Mouse (Mus musculus): ENCODE measurements around the gene Fchsd2.

Gene Fchsd2

GRCm38 (mm10) chr7:101310327-101311028, 217.8 kb downstream of the Fchsd2 start:
- Histone ChIP-seq H3K27me3 (ENCODE audit: control insufficient read depth, insufficient read depth, low read length, poor library complexity, severe bottlenecking) (no peaks in the 10 kb centered on the region), H3K36me3 (ENCODE audit: control insufficient read depth, insufficient read depth, low read length, poor library complexity, severe bottlenecking) (no peaks in the 10 kb centered on the region)
- DNase-seq (ENCODE audit: low read depth, low spot score) = peak; percentile 99

- Histone ChIP-seq H3K36me3 (ENCODE audit: control insufficient read depth, insufficient read depth, low read length, poor library complexity, severe bottlenecking) (no peaks in the 10 kb centered on the region), H3K27me3 (ENCODE audit: control insufficient read depth, insufficient read depth, low read length, poor library complexity, severe bottlenecking) (no peaks in the 10 kb centered on the region)
- DNase-seq (ENCODE audit: low read depth, low spot score) = peak; percentile 66
Observed at GRCm38 (mm10) chr7:101311061-101311460, 218.4 kb downstream of the Fchsd2 start.

DNA sequence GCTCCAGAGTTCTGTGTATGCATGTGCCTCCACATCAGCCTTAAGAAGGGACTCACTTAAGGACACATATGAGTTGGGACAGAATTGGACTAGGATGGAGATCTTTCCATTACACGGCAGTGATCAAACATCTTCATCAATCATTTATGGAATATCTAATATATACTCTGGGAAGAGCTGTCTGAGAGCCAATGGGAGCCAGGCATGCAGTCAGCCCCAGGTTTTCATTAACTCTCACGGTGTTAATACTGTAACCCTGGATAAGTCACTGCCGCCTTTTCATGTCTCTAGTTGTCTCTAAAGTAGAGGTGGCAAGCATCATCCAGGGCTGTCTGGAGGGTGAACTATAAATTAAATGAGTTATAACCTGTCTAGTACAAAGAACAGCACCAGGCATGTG, 220.4 kb downstream of the Fchsd2 start:
- no peak for DNase-seq (ENCODE audit: low read depth, low spot score)
- H3K27me3 ChIP-seq (ENCODE audit: control insufficient read depth, insufficient read depth, low read length, poor library complexity, severe bottlenecking) = no peaks in the 10 kb centered on the region
- no peaks in the 10 kb centered on the region for H3K36me3 ChIP-seq (ENCODE audit: control insufficient read depth, insufficient read depth, low read length, poor library complexity, severe bottlenecking)

DNA sequence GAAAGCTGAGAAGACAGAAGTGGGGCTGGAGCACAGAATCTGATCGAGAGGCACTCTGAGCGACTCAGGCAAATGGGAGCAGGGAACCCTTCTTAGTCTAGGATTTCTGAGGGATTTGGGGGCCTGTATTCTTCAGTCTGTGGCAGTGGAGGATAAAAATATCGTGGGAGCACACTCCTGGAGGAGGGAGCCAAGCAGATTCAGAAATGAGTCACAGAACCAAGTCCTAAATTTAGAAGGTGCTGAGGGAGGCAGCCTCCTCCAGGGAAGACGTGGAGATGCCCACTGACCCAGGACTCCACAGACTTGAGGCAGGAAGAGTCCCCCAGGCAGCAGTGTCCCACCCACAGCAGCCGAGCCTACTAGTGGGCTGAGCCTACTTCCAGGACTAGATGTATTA, 221.7 kb downstream of the Fchsd2 start:
- DNase-seq (ENCODE audit: low read depth, low spot score) = no peak
- Histone ChIP-seq H3K36me3 (ENCODE audit: control insufficient read depth, insufficient read depth, low read length, poor library complexity, severe bottlenecking) (no peaks in the 10 kb centered on the region), H3K27me3 (ENCODE audit: control insufficient read depth, insufficient read depth, low read length, poor library complexity, severe bottlenecking) (no peaks in the 10 kb centered on the region)

DNA sequence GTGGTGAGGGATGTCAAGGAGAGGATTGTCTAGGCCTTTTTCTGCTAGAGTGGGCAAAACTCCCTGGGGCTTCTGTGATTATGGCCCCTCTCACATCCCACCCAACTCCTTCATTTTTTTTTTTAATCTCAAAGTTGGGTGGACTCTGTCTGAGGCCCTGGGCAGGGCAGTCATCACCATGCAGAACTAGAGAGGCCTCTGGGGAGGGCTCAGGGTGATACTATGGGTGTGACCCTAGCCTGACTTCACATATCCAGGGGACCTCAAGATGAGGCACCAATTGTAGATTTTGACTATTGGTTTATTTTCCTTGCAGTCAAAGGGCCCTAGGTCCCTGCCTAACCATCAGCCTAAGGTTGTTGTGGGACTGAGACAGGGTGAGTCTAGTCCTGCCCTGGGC, 223.0 kb downstream of the Fchsd2 start:
- Histone ChIP-seq H3K36me3 (ENCODE audit: control insufficient read depth, insufficient read depth, low read length, poor library complexity, severe bottlenecking) (no peaks in the 10 kb centered on the region), H3K27me3 (ENCODE audit: control insufficient read depth, insufficient read depth, low read length, poor library complexity, severe bottlenecking) (no peaks in the 10 kb centered on the region)
- no peak for DNase-seq (ENCODE audit: low read depth, low spot score)

DNA sequence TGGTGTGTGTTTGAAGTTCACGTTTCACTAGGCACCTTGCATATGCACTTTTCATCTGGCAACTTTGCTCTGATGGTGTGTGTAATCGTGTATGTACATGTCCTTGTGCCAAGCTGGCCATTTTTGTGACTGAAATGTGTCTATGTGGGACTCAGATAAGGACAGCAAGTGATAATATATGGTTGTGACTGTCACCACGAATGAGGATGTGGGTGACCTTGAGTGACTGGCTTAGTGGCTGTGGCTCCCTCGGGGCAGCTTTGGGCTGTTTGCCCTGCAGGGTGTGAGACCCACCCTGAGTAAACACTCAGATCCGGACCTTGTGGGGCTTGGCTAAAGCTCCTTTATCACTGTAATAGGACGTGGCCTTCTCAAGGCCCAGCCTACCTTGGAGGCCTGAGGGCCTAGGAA, 223.9 kb downstream of the Fchsd2 start:
- DNase-seq (ENCODE audit: low read depth, low spot score) = peak; percentile 55
- Histone ChIP-seq H3K36me3 (ENCODE audit: control insufficient read depth, insufficient read depth, low read length, poor library complexity, severe bottlenecking) (no peaks in the 10 kb centered on the region), H3K27me3 (ENCODE audit: control insufficient read depth, insufficient read depth, low read length, poor library complexity, severe bottlenecking) (no peaks in the 10 kb centered on the region)

GRCm38 (mm10) chr7:101317014-101317413, 224.4 kb downstream of the Fchsd2 start, which contains the start of gene Stard10:
Gene Stard10, plus strand, starts transcription at chr7:101317086.
- no peak for DNase-seq (ENCODE audit: low read depth, low spot score)
- no peaks in the 10 kb centered on the region for H3K27me3 ChIP-seq (ENCODE audit: control insufficient read depth, insufficient read depth, low read length, poor library complexity, severe bottlenecking)
- H3K36me3 ChIP-seq (ENCODE audit: control insufficient read depth, insufficient read depth, low read length, poor library complexity, severe bottlenecking) = no peaks in the 10 kb centered on the region

GRCm38 (mm10) chr7:101318848-101319247, 226.2 kb downstream of the Fchsd2 start:
- Histone ChIP-seq H3K36me3 (ENCODE audit: control insufficient read depth, insufficient read depth, low read length, poor library complexity, severe bottlenecking) (no peaks in the 10 kb centered on the region), H3K27me3 (ENCODE audit: control insufficient read depth, insufficient read depth, low read length, poor library complexity, severe bottlenecking) (no peaks in the 10 kb centered on the region)
- no peak for DNase-seq (ENCODE audit: low read depth, low spot score)

GRCm38 (mm10) chr7:101319796-101320195, 227.1 kb downstream of the Fchsd2 start:
- Histone ChIP-seq H3K36me3 (ENCODE audit: control insufficient read depth, insufficient read depth, low read length, poor library complexity, severe bottlenecking) (no peaks in the 10 kb centered on the region), H3K27me3 (ENCODE audit: control insufficient read depth, insufficient read depth, low read length, poor library complexity, severe bottlenecking) (no peaks in the 10 kb centered on the region)
- no peak for DNase-seq (ENCODE audit: low read depth, low spot score)

DNA sequence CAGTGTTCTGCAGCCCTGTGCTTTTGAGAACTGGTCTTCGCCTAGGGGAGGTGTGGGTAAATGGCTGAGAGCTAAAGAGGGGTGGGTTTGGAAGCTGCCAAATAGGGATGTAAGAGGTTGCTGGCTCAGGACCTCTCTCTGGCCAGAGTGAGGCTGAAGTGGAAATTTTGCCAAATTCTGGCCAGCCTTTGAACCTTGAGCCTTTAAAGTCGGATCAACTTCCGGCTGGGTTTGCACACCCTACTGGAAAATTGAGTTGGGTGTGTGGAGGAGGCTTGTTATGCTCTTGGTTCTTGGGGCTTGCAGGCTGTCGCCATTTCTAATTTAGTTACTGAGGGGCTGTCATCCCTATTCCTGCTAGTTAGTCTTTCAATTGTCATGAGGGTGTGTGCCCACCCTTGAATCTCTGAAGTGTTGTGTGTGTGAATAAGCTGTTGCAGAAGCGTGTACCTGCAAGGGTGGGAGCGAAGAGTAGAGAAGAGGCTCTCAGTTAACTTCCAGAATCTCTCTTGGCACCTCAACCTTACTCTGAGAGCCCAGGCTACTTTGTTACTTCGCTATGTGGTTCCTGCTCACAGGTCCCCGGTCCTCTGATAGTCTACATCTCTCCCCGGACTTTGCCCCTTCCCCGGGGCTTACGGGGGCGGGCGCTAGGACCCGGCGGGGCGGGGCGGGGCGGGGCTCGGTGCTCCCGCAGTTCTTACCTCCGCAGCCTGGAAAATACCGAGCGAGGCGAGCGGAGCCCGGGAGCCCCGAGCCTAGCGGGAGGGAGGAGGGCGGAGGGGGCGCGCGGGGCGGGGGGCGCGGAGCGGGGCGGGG, 227.9 kb downstream of the Fchsd2 start:
- Histone ChIP-seq H3K27me3 (ENCODE audit: control insufficient read depth, insufficient read depth, low read length, poor library complexity, severe bottlenecking) (no peaks in the 10 kb centered on the region), H3K36me3 (ENCODE audit: control insufficient read depth, insufficient read depth, low read length, poor library complexity, severe bottlenecking) (no peaks in the 10 kb centered on the region)
- peak; percentile 46 for DNase-seq (ENCODE audit: low read depth, low spot score)

DNA sequence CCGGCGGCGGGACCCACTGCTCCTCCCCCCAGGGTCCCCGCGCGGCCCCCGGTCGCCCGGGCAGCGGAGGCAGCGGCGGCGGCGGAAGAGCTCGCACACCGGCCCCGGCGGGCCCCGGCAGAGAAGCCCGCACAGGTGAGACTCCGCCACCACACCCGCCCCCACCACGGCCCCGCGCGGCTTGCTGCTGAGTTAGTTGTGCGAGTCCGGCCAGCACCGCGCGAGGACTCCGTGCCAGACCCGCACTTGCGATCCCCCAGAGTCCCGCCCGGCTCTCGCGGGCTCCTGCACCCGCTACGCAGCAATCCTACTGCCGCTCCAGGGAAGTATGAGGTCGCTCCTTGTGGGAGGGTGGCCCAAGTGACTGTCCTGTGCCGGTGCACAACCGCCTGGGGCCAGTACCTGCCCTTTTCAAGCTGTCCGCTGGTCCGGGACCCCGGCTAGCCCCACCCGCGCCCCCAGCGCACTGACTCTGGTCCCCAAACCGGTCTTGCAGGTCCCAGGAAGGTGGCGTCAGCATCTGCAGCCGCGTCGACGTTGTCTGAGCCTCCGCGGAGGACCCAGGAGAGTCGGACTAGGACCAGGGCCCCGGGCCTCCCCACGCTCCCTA, 228.7 kb downstream of the Fchsd2 start:
- no peaks in the 10 kb centered on the region for H3K36me3 ChIP-seq (ENCODE audit: control insufficient read depth, insufficient read depth, low read length, poor library complexity, severe bottlenecking)
- no peaks in the 10 kb centered on the region for H3K27me3 ChIP-seq (ENCODE audit: control insufficient read depth, insufficient read depth, low read length, poor library complexity, severe bottlenecking)
- peak; percentile 42 for DNase-seq (ENCODE audit: low read depth, low spot score)

GRCm38 (mm10) chr7:101323141-101323594, 230.5 kb downstream of the Fchsd2 start:
- no peak for DNase-seq (ENCODE audit: low read depth, low spot score)
- no peaks in the 10 kb centered on the region for H3K36me3 ChIP-seq (ENCODE audit: control insufficient read depth, insufficient read depth, low read length, poor library complexity, severe bottlenecking)
- no peaks in the 10 kb centered on the region for H3K27me3 ChIP-seq (ENCODE audit: control insufficient read depth, insufficient read depth, low read length, poor library complexity, severe bottlenecking)

DNA sequence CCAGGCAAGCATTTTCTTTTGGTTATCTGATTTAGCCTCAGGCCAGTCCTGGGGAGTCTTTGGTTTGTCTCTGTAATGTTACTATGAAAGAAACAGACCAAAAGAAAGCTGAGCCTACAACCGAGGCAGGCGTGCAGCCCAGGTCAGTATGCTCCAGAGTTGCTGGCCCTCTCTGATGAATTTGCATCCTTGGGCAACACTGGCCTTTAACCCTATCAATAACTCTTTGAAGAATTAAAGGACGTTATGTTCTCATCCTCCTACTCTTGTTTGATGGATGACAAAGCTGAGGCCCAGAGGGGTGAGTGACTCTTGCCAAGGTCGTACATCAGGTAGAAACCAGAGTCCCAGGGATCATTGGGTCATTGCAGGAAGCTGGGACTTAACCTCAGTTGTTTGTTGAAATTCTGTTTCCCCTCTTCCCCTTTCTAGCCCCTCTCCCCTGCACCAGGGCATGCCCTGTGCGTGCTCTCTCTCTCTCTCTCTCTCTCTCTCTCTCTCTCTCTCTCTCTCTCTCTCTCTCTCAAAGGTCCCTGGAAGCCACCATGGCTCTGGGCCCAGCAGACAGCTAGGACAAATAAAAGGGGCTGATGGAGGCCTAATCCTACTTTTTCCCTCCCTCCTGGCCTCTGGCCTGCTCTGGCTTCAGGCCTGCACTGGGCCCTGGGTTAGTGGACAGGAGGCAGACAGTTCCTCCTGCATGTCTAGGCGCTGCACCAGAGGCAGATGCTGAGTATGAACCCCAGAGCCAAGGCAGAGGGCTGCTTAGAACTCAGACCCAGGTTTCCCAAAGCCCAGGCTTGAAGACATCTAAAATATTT, 231.7 kb downstream of the Fchsd2 start:
- no peaks in the 10 kb centered on the region for H3K36me3 ChIP-seq (ENCODE audit: control insufficient read depth, insufficient read depth, low read length, poor library complexity, severe bottlenecking)
- DNase-seq (ENCODE audit: low read depth, low spot score) = no peak
- H3K27me3 ChIP-seq (ENCODE audit: control insufficient read depth, insufficient read depth, low read length, poor library complexity, severe bottlenecking) = no peaks in the 10 kb centered on the region

DNA sequence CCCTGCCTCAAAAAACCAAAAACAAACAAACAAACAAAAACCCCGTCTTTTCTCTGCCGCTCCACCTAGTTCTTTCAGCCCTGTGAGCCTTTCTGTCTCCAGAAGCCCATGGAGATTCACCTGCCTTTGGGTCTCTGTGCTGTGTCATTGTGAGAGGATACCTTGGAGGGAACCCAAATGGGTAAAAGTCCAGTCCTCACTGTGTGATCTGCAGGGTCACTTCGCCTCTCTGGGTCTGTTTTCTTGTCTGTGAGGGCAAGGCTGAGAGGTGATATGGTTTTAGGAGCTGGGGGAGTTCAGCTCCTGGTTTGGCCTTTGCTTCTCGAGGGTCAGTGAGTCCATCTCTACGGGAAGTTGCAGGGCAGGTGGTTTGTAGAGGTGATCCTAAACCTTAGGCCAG, 233.3 kb downstream of the Fchsd2 start:
- no peak for DNase-seq (ENCODE audit: low read depth, low spot score)
- H3K27me3 ChIP-seq (ENCODE audit: control insufficient read depth, insufficient read depth, low read length, poor library complexity, severe bottlenecking) = no peaks in the 10 kb centered on the region

More for the DNA sequence above, 233.3 kb downstream of the Fchsd2 start:
- H3K36me3 ChIP-seq (ENCODE audit: control insufficient read depth, insufficient read depth, low read length, poor library complexity, severe bottlenecking) = no peaks in the 10 kb centered on the region
